In the genomic region with DNA sequence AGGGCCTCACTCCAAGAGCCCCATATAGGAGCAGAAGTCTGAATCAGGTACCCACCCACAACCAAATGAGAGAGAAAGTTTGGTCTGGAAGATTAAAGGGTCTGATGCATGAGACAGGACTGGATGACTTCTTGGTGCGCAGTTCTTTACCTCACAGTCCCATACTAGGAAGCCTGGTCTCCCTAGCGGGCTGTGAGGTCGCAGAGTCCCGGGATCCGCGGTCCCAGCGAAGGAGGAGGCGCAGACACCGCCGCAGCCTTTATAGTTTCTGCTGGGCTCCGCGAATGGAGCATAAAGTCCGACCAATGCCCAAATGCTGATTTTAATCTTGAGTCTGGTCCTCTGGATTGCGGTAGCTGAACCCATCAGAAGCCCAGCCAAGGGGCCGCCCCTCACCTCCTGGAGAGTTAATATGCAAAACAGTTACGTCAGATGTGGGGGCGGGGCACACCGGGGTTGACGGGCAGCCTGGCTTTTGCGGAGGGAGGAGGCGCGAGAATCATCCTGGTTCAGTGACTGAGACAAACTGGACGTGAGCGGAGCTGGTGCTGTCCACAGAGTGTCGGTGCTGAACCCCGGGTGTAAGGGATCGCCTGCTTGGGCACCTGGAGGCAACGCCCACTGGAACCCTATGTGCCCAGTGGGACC, we compare ENCODE assay signal across 8 mouse cellular contexts. TPM values are rescaled to one million over a fixed set of nuclear protein-coding genes. Genes with fewer than 3 reads are reported as not detected.
DNase-seq lines count a peak whose midpoint lies in the region; ATAC-seq and TF ChIP-seq lines count a peak whose summit lies in the region.

Gene Fstl5, plus strand, starts transcription at position 211 of the 648 bp plus-strand sequence.

- no peaks in the 10 kb centered on the region for H3K9me3 ChIP-seq in E14TG2a.4 (ENCODE audit: low read length)
- no peaks in the 10 kb centered on the region for H3K9me3 ChIP-seq in embryonic facial prominence, embryonic 12.5 days
- no peaks in the 10 kb centered on the region for H3K9me3 ChIP-seq in liver, postnatal 0 days (ENCODE audit: low read length)

- H3K27me3 ChIP-seq in E14TG2a.4 (ENCODE audit: insufficient read depth, low read length): peaks cover 4% of the 10 kb centered on the region; the same call in 1 of the 2 replicates
- no peaks in the 10 kb centered on the region for H3K27me3 ChIP-seq in embryonic facial prominence, embryonic 12.5 days
- no peaks in the 10 kb centered on the region for H3K27me3 ChIP-seq in liver, postnatal 0 days (ENCODE audit: insufficient read depth, low read length)

- TF ChIP-seq EP300 in liver, postnatal 0 days (IDR thresholded peaks at IDR 0.05; ENCODE audit: low read depth): no peak

- no peaks in the 10 kb centered on the region for H3K36me3 ChIP-seq in E14TG2a.4 (ENCODE audit: insufficient read depth, low read length)
- H3K36me3 ChIP-seq in embryonic facial prominence, embryonic 12.5 days: no peaks in the 10 kb centered on the region
- H3K36me3 ChIP-seq in liver, postnatal 0 days (replicated peaks; ENCODE audit: insufficient read depth, low read length): no peaks in the 10 kb centered on the region

- H3K27ac ChIP-seq in embryonic facial prominence, embryonic 12.5 days: no peak within 1 kb of the TSS
- peak within 1 kb of the TSS; percentile 60 for H3K27ac ChIP-seq in layer of hippocampus, adult 2 months
- no peak within 1 kb of the TSS for H3K27ac ChIP-seq in liver, postnatal 0 days (ENCODE audit: low read depth)

- no peak for TF ChIP-seq CTCF in E14TG2a.4 (conservative IDR thresholded peaks at IDR 0.05; ENCODE audit: low read length)
- TF ChIP-seq CTCF in layer of hippocampus, adult 2 months (conservative IDR thresholded peaks at IDR 0.05): no peak
- no peak for TF ChIP-seq CTCF in liver, postnatal 0 days (IDR thresholded peaks at IDR 0.05; ENCODE audit: low read depth)

- no peaks in the 10 kb centered on the region for H3K4me1 ChIP-seq in E14TG2a.4 (replicated peaks; ENCODE audit: low read depth, low read length)
- H3K4me1 ChIP-seq in embryonic facial prominence, embryonic 12.5 days: no peaks in the 10 kb centered on the region; the same call in 1 of the 2 replicates
- H3K4me1 ChIP-seq in liver, postnatal 0 days (ENCODE audit: insufficient read depth): no peaks in the 10 kb centered on the region

- WGBS in embryonic facial prominence, embryonic 12.5 days: 1% methylated on average over 28 of the region's 28 CpGs
- WGBS in liver, postnatal 0 days (ENCODE audit: insufficient replicate concordance): 2% methylated on average over 28 of the region's 28 CpGs

- H3K4me3 ChIP-seq in E14TG2a.4 (replicated peaks; ENCODE audit: low read length): peak within 1 kb of the TSS; percentile 79
- H3K4me3 ChIP-seq in embryonic facial prominence, embryonic 12.5 days: peak within 1 kb of the TSS; percentile 39
- peak within 1 kb of the TSS; percentile 60 for H3K4me3 ChIP-seq in layer of hippocampus, adult 2 months
- no peak within 1 kb of the TSS for H3K4me3 ChIP-seq in liver, postnatal 0 days (ENCODE audit: low read depth, low read length)

- peak within 1 kb of the TSS; percentile 7; the same call in 1 of the 2 replicates for H3K9ac ChIP-seq in embryonic facial prominence, embryonic 12.5 days
- no peak within 1 kb of the TSS for H3K9ac ChIP-seq in liver, postnatal 0 days (replicated peaks)

- peak within 1 kb of the TSS; percentile 58 for H3K4me2 ChIP-seq in embryonic facial prominence, embryonic 12.5 days (replicated peaks)
- peak within 1 kb of the TSS; percentile 32; the same call in 1 of the 2 replicates for H3K4me2 ChIP-seq in liver, postnatal 0 days (ENCODE audit: low read depth, low read length)

- ATAC-seq in embryonic facial prominence, embryonic 12.5 days (ENCODE audit: insufficient number of reproducible peaks, insufficient read depth, low FRiP score, low TSS enrichment): peak; percentile 84
- peak; percentile 33; the same call in 1 of the 2 replicates for ATAC-seq in liver, postnatal 0 days

- DNase-seq in adrenal gland, postnatal 25 days: peak; percentile 57
- peak; percentile 69 for DNase-seq in heart, postnatal 4 days
- peak; percentile 79 to 80 for DNase-seq in layer of hippocampus, adult 2 months (ENCODE audit: low spot score in 2 of 2)
- peak; percentile 61 for DNase-seq in liver, postnatal 0 days
- DNase-seq in retina, embryonic 14.5 days (ENCODE audit: low spot score): peak; percentile 90
- peak; percentile 66 for DNase-seq in yolk sac, embryonic 10.5 days (ENCODE audit: low spot score)

RNA-seq across cellular contexts. Expression of gene Fstl5, which starts in this region (rescaled TPM):
- 4.0 and 5.7 TPM in 2 replicates for total RNA-seq in adrenal gland, postnatal 25 days (2021)
- polyA plus RNA-seq in embryonic facial prominence, embryonic 12.5 days (2016; fragmentation: Nextera tagmentation; extraction: Ambion mirVana): 3.8 and 6.1 TPM in 2 replicates
- not detected for total RNA-seq in heart, postnatal 4 days (2021)
- total RNA-seq in layer of hippocampus, adult 2 months (2021): 10 to 100 TPM; 19.9 to 27.8 TPM
- polyA plus RNA-seq in liver, postnatal 0 days (2015; fragmentation: Nextera tagmentation; extraction: Ambion mirVana): not detected in 2 replicates

Comparison
In these comparisons a context has a peak if more than half of its experiments do, and no peak if none do; other contexts are left out.
1. Peak in DNase-seq in heart, postnatal 4 days; RNA of the gene not detected or under 1 TPM.
2. Peak in DNase-seq, ATAC-seq and H3K4me2 ChIP-seq in liver, postnatal 0 days; RNA of the gene not detected or under 1 TPM.